Mouse (Mus musculus) heart, embryonic 15.5 days (tissue): ENCODE measurements around the gene Tmem82. TPM values are rescaled to one million over a fixed set of nuclear protein-coding genes. Genes with fewer than 3 reads are reported as not detected.

Source experiments
- ATAC-seq: fragments of 200-750 bp; cut with Nextera tagmentation; replicated peaks from 2 replicates; pipeline ENCODE4 v1.8.0; 2017; ENCODE audit warnings: low read depth, moderate TSS enrichment; ENCODE audit not compliant: insufficient number of reproducible peaks, insufficient read depth, low FRiP score
- H3K27ac ChIP-seq: fragments of 300-500 bp; sonication (generic); 2 replicates; pipeline ENCODE4 v1.5.1; 2015; ENCODE audit warnings: mild to moderate bottlenecking, inconsistent platforms
- H3K27me3 ChIP-seq: fragments of 300-500 bp; sonication (generic); 2 replicates; pipeline ENCODE4 v1.6.1; 2015; ENCODE audit warnings: inconsistent platforms
- H3K36me3 ChIP-seq: fragments of 300-500 bp; sonication (generic); 2 replicates; pipeline ENCODE4 v1.6.1; 2015; ENCODE audit warnings: mild to moderate bottlenecking, inconsistent platforms
- H3K4me1 ChIP-seq: fragments of 300-500 bp; sonication (generic); replicated peaks from 2 replicates; pipeline ENCODE4 v1.6.1; 2015; ENCODE audit warnings: inconsistent platforms
- H3K4me2 ChIP-seq: fragments of 300-500 bp; sonication (generic); 2 replicates; pipeline ENCODE4 v1.6.1; 2015; ENCODE audit warnings: inconsistent platforms, mild to moderate bottlenecking, moderate library complexity
- H3K4me3 ChIP-seq: fragments of 300-500 bp; sonication (generic); 2 replicates; pipeline ENCODE4 v1.5.1; 2015; ENCODE audit warnings: mild to moderate bottlenecking, inconsistent platforms
- H3K9ac ChIP-seq: fragments of 300-500 bp; sonication (generic); 2 replicates; pipeline ENCODE4 v1.6.1; 2015; ENCODE audit warnings: mild to moderate bottlenecking, inconsistent platforms
- H3K9me3 ChIP-seq: fragments of 300-500 bp; sonication (generic); replicated peaks from 2 replicates; pipeline ENCODE4 v1.6.1; 2016; ENCODE audit warnings: inconsistent platforms
- WGBS: fragments of 180-500 bp; shearing (Covaris S2); methylation state at CpG from one replicate; pipeline ENCODE4 v1.1.7; 2015; ENCODE audit warnings: mixed read lengths; 5-methylcytosine and 5-hydroxymethylcytosine counted together
- polyA plus RNA-seq: library from polyadenylated mRNA; unstranded; fragments of >200 nt; fragmentation: Nextera tagmentation; extraction: Ambion mirVana; gene quantifications from 2 replicates; pipeline ENCODE4 v1.2.1, GENCODE M21; 2015

The Tmem82 gene
- polyA plus RNA-seq, 1 experiment from 2014 or later, result 1.2 TPM

DNA sequence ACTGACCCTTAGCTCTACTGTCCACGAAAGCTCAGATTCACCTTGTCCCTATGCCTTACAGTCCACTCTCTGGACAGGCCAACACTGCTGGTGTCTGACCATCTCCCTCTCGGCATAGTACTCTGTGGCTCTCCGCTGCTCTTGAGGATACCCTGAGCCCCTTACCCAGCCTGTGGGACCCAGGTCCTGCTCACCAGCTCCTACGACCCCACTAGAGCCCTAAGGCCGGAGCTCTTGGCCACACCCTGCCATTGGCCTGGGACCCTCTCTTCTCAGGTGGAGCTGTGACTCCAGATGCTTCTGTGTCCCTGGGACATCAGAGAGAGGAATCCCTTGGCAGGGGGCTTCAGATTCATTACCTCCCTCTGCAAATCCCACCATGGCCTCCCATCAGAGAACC lies 13.0 kb downstream of the Tmem82 start:
- Histone ChIP-seq H3K27ac (no peak overlapping the region), H3K4me1 (peaks cover 51% of the 10 kb centered on the region), H3K4me2 (no peak overlapping the region), H3K36me3 (no peaks in the 10 kb centered on the region), H3K9ac (no peak overlapping the region), H3K9me3 (no peaks in the 10 kb centered on the region), H3K27me3 (no peaks in the 10 kb centered on the region), H3K4me3 (no peak overlapping the region)
- ATAC-seq, result no peak
- 87% methylated on average over 5 of the region's 5 CpGs for WGBS

DNA sequence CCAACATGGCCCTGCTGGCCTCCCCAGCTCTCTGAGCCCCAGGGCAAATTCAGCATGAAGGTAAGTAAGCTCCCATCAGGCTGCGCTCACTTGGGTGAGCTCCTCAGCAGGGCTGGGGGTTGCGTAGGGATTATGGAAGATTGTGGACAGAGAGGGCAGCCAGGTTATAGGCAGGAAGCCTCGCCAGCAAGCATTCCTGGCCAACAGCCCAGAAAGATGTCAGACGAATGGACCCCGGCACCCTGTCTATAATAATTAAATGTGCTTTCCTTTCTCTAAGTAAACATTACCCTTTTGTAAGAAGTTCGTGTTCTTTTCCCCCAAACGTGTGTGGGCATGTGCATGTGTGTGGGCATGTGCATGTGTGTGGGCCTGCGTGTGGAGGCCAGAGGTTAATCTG lies 13.9 kb downstream of the Tmem82 start:
- Histone ChIP-seq H3K4me2 (no peak overlapping the region), H3K27me3 (no peaks in the 10 kb centered on the region), H3K27ac (peak overlapping the region; percentile 67), H3K36me3 (no peaks in the 10 kb centered on the region), H3K4me1 (peaks cover 54% of the 10 kb centered on the region), H3K9me3 (no peaks in the 10 kb centered on the region), H3K4me3 (no peak overlapping the region), H3K9ac (no peak overlapping the region)
- WGBS, result 26% methylated on average over 8 of the region's 8 CpGs
- ATAC-seq, result no peak; the same call in 1 of the 2 replicates

DNA sequence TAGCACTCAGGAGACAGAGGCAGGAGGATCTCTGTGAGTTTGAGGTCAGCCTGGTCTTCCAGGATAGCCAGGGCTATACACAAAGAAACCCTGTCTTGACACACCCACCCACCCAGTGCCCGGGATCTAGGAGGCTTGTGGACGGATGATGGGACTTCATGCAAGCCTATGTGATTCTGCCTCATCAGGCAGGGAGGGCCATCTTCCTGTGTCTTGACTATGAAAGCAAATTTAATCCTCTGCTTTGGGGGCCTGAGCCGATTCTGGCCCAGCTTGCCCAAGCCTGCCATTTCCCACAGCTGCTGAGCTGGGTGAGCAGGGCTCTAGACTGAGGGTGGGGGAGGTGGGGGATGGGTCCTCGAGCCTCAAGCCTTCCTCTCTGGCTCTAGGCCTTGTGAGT lies 14.5 kb downstream of the Tmem82 start:
- H3K27me3 ChIP-seq, result no peaks in the 10 kb centered on the region
- WGBS, result 59% methylated on average over 4 of the region's 4 CpGs
- no peak overlapping the region for H3K4me3 ChIP-seq
- H3K4me2 ChIP-seq, result no peak overlapping the region
- peaks cover 54% of the 10 kb centered on the region for H3K4me1 ChIP-seq
- H3K27ac ChIP-seq, result peak overlapping the region; percentile 67
- no peaks in the 10 kb centered on the region for H3K36me3 ChIP-seq
- no peaks in the 10 kb centered on the region for H3K9me3 ChIP-seq
- ATAC-seq, result no peak
- no peak overlapping the region for H3K9ac ChIP-seq

DNA sequence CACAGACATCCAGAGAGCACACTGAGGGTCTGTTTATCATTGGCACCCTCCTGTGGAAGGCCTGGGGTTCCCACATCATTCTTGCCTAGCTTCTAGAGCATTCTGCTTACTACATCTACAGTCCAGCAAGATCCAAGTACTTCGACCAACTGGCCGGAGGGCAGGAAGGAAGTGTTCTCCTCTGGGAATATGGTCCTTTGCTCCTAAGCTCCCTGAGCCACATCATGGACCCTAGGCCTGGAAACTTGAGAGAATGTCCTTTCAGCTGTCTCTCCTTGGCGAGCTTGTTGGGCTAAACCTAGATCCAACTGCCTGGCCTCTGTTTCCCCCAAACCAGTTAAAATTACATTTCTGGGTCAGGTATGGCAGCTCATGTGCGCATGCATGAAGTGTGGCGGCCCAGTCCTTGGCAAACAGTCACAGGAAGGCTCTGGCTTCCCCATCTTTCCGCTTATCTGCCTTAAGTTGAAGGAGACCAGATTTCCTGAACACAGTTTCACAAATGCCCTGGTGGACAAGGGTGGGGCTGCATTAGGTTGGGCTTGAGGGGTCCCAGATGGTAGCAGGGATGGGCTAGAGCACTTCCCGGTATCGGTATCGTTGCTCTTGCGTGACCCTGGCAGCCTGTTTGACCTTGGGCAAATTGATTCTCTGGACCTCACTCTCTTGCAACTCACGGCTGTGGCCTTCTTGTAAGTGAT lies 15.8 kb downstream of the Tmem82 start:
- peaks cover 66% of the 10 kb centered on the region for H3K4me1 ChIP-seq

DNA sequence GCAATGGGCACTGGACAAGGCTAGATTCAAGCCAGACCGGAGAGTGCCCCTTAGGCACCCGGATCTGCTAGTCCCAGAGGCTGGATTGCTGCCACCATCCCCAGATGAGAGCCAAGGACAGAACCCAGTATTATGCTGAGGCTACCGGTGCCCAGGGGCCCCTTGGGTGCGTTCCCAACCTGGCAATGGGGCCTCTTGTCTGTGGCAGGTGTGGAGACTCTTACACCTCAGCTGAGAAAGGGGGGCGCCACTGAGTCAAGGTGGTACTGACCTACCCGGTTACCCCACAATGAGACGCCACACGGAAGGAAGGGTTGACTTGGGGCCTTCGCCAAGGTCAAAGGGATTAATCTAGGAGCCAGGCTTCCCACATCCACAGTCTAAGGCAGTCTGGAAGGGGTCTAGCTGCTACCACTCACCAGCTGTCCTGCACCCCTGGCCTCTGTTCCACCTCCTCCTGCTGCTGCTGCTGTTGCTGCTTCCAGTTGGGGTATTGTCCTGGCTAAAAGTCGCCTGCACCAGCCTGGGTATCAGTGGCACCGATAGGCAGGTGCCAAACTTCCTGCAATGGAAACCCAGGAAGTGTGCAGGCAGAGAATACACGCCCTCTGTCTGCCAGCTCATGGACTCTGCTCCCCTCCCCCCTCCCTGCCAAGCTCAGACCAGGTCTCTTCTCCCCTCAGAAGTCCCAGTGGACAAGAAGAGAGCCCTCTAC lies 17.1 kb downstream of the Tmem82 start:
- Histone ChIP-seq H3K4me1 (peaks cover 78% of the 10 kb centered on the region), H3K27me3 (no peaks in the 10 kb centered on the region), H3K27ac (peak overlapping the region; percentile 79; the same call in 1 of the 2 replicates), H3K36me3 (no peaks in the 10 kb centered on the region), H3K4me2 (no peak overlapping the region), H3K9me3 (no peaks in the 10 kb centered on the region), H3K4me3 (no peak overlapping the region), H3K9ac (no peak overlapping the region)
- no peak for ATAC-seq
- 66% methylated on average over 12 of the region's 12 CpGs for WGBS

More for the DNA sequence above, 15.8 kb downstream of the Tmem82 start:
- Histone ChIP-seq H3K9ac (no peak overlapping the region), H3K9me3 (no peaks in the 10 kb centered on the region), H3K4me2 (no peak overlapping the region), H3K27ac (peak overlapping the region; percentile 79), H3K27me3 (no peaks in the 10 kb centered on the region), H3K4me3 (no peak overlapping the region), H3K36me3 (no peaks in the 10 kb centered on the region)
- 58% methylated on average over 11 of the region's 11 CpGs for WGBS
- ATAC-seq, result no peak

DNA sequence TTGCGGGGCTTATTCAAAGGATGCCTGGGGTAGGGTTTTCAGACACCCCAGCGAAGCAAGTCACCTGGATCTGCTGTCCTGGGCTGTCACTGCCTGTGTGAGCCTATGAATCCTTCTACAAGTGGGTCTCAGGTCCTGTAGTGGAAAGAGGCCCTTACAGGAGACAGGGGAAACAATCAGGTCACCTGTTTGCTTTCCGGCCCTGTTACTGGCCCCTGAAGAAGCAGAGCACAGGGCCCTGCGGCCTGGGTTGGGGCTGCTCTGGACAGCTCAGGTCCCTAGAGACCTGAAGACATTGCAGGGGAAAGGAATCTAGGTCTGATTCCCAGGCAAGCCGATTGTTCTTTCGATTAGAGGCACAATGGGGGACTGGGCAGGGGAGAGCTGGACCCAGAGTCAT lies 18.1 kb downstream of the Tmem82 start:
- H3K4me1 ChIP-seq, result peaks cover 76% of the 10 kb centered on the region
- H3K27me3 ChIP-seq, result no peaks in the 10 kb centered on the region
- H3K4me3 ChIP-seq, result no peak overlapping the region
- no peak for ATAC-seq
- H3K27ac ChIP-seq, result peak overlapping the region; percentile 79
- H3K9me3 ChIP-seq, result no peaks in the 10 kb centered on the region
- H3K4me2 ChIP-seq, result peak overlapping the region; percentile 76
- H3K36me3 ChIP-seq, result peaks cover under 1% of the 10 kb centered on the region; the same call in 1 of the 2 replicates
- 50% methylated on average over 6 of the region's 6 CpGs for WGBS
- no peak overlapping the region for H3K9ac ChIP-seq

DNA sequence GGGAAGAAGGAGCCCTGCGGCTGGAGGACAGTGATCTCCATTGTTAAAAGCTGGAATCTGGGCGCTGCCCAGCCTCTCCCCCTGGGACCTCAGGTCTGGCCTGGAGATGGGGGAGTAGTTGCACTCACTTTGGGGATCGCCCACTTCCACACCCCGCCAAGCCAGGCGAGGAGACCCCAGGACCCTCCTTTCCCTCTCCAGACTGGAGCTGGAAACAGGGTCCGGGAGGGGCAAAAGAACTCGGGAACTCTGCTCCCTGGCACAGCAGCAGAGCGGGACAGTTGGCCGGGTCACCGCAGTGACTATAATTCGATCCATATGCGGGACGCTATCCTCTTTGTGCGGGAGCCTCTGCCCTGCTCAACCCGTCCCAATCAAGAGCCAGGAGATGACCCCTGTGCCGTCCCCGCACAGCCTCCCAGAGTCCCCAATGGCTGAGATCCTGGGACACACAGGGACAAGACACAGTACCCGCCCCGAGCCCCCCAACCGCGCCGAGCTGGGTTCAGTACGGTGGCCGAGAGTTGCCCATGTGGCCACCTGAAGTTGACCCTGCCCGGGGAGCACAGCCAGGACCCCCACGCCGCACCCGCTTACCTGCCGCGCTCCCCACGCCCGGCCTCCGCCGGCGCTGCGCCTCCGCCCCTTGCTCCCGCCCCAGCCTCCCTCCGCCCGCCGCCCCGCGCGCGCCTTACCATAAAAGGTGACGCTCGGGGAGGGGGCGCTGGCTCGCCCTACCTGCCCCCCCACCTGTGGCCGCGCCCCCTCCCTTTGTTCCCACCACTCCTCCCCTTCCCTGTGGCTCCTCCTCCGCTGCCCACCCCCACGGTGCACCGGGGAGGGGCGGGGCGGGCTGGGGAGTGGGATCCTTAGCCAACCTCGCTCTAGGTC lies 18.9 kb downstream of the Tmem82 start:
- no peak for ATAC-seq
- H3K4me1 ChIP-seq, result peaks cover 73% of the 10 kb centered on the region

DNA sequence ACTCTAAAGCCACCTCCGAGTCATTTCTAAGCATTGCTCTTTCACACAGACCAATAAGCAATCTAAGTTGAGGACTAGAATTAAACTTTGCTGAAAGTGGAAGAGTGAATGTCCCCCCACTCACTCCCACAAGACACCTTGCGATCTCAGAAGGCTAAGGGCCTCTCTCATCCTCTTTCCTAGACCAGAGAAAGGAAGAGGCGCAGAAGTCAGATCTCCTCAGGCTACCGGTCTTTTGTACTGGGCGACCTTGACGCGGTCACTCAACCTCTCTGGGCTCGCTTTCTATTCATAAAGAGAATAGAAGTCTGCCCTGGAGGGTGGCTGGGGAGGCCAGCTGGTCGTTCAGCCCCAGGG lies 19.6 kb downstream of the Tmem82 start:
- Histone ChIP-seq H3K4me1 (peaks cover 67% of the 10 kb centered on the region), H3K36me3 (peaks cover 15% of the 10 kb centered on the region), H3K4me2 (peak overlapping the region; percentile 76), H3K27me3 (no peaks in the 10 kb centered on the region), H3K27ac (peak overlapping the region; percentile 79), H3K4me3 (peak overlapping the region; percentile 69), H3K9me3 (no peaks in the 10 kb centered on the region), H3K9ac (peak overlapping the region; percentile 72)
- ATAC-seq, result no peak
- 2% methylated on average over 9 of the region's 9 CpGs for WGBS

More for the DNA sequence above, 18.9 kb downstream of the Tmem82 start:
- H3K36me3 ChIP-seq, result peaks cover 9% of the 10 kb centered on the region
- H3K27ac ChIP-seq, result peak overlapping the region; percentile 79
- peak overlapping the region; percentile 76 for H3K4me2 ChIP-seq
- H3K9ac ChIP-seq, result peak overlapping the region; percentile 72
- H3K4me3 ChIP-seq, result peak overlapping the region; percentile 69
- H3K27me3 ChIP-seq, result no peaks in the 10 kb centered on the region
- no peaks in the 10 kb centered on the region for H3K9me3 ChIP-seq
- 3% methylated on average over 52 of the region's 57 CpGs for WGBS

DNA sequence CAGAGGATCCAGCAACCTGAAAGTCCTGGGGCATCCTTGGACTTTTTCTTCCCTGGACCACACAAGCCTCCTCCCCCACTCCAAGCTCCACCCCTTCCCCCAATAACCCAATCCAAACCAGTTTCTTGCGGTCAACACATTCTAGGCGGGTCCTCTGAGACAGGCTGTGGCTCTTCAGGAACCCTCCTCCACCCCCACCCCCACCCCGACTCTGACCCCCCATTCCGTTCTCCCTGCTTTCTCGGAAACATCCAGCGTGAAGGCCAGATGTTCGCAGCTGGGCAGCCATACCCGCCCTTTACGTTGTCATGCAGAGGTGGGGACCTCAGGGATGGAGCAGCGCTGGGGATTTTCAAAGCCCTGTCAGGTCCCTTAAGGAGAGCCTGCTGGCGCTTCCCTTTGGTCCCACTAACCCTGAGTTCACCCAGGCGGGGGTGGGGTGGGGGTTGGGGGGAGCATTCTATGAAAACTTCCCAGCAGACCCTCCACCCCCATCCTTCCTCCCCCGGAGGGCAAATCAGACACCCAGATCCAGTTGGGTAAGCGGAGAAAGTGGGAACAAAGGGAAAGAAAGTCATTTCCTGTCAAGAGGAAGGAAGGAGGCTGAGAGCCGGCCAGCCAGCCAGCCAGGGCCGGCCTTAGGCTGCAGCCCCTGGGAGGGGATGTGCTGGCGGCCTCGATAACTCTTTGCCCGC lies 20.1 kb downstream of the Tmem82 start:
- ATAC-seq, result peak; percentile 40
- Histone ChIP-seq H3K4me3 (peak overlapping the region; percentile 69), H3K36me3 (peaks cover 19% of the 10 kb centered on the region), H3K4me1 (peaks cover 63% of the 10 kb centered on the region), H3K27me3 (no peaks in the 10 kb centered on the region), H3K27ac (peak overlapping the region; percentile 79), H3K9me3 (no peaks in the 10 kb centered on the region), H3K9ac (peak overlapping the region; percentile 72), H3K4me2 (peak overlapping the region; percentile 76)
- WGBS, result 5% methylated on average over 19 of the region's 19 CpGs

DNA sequence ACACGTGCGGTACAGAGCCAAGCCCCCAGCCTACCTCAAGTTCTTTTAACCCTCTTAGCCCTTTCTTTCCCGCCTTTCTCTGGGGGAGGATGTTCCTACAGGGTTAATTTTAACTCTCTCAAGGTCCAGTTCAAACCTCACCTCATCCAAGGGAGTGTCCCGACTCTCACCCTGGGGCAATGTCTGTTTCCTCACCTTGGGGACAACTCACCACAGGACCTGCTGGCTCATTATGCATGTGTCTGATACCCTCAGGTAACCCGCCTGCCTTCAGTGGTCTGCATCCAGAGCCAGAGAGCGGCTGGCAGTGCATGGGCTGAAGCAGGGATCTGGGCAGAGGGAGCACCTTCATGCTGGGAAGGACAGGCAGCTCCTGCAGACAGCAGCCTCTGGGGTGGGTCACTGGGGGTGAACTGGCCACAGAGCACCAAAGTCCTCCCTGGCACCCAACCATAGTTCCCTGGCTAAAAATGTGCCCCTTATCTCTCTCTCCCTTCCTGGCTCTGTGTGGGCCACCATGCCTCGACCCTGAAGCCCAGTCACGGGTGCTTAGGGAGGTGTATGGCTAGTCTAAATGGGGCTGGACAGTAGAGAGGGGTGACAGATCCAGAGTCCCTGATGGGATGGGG lies 21.6 kb downstream of the Tmem82 start:
- Histone ChIP-seq H3K27me3 (no peaks in the 10 kb centered on the region), H3K36me3 (peaks cover 32% of the 10 kb centered on the region), H3K4me3 (no peak overlapping the region), H3K27ac (no peak overlapping the region), H3K9ac (0 out of 2 replicates have a peak overlapping the region, but pooled peaks have one; percentile 4), H3K4me1 (peaks cover 49% of the 10 kb centered on the region), H3K4me2 (no peak overlapping the region), H3K9me3 (no peaks in the 10 kb centered on the region)
- no peak for ATAC-seq
- 72% methylated on average over 8 of the region's 8 CpGs for WGBS
